Mouse (Mus musculus): ENCODE data around the gene Rinl.
A peak's percentile ranks its signal among the peaks of the same experiment; 100 is the strongest.

Rinl gene

DNA sequence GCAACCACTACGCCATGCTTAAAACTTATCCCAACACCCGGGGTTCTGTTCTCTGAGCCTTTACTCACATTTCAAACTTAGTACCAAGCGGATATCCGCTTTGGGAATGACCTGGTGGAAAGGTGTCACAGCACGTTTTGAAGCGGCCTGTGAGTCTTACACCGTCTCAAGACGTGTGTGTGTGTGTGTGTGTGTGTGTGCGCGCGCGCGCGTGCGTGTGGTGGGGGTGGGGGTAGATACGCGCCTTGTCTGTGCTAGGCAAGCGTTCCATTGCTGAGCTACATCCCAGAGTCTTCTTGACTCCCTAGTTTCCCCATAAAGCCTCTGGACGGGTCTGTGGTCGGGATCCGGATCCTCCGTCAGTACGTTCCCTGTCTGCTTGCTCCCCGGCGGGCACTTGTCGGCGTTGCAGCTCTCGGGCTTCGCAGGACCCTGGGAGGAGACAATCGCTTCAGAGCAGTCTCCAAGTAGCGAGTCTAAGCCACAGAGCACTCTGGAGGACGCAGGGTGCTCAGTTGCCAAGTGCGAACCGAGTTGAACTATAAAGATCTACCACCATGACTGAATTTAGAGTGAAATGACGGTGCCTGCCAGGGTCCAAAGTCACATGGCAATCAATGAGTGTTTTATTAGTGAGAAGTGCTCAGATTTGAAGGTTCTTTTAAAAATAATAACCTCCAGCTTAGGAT, 20.8 kb downstream of the Rinl start:
- DNase-seq (ENCODE audit: low spot score): peak; percentile 62

DNA sequence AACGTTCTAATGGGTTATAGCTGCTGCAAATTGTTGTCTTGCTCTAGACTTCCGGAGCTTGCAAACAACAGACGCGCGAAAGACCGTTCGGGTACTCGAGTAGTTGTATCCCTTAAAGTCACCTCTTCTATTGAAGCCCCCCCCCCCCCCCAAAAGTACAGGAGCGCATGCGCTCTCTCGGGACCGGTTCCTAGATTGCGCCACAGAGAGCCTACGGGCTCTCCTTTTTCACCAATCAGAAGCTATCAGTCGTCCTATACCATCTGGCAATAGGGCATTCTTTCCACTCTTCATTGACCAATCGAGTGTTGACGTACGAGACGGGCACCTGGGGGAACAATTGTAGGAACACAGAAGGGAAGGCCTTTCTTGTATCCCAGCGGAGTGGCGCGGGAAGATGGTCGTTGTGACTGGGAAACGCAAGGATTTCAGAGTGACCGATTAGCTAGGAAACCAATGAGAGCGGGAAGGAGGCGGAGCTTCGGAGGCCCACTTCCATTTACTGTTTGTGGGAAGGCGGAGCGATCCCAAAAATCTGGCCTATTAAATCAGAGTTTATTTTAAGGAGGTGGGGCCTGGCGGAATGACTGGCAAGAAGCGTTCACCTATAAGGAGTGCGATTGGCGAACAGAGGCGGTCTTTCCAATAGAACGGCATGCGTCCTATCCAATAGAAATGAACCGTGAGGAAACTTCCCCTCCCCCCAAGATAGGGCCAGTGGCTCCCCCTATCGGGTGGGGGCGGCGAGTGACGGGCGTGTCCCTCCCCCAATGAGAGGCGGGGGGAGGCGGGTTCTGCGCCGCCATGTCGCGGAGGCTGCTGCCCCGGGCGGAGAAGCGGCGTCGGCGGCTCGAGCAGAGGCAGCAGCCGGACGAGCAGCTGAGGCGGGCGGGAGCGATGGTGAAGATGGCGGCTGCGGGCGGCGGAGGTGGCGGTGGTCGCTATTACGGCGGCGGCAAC, 21.6 kb downstream of the Rinl start:
- peak; percentile 99 for DNase-seq (ENCODE audit: low spot score)

GRCm38 (mm10) chr7:28811228-28811627, 22.5 kb downstream of the Rinl start:
- DNase-seq (ENCODE audit: low spot score): peak; percentile 96

DNA sequence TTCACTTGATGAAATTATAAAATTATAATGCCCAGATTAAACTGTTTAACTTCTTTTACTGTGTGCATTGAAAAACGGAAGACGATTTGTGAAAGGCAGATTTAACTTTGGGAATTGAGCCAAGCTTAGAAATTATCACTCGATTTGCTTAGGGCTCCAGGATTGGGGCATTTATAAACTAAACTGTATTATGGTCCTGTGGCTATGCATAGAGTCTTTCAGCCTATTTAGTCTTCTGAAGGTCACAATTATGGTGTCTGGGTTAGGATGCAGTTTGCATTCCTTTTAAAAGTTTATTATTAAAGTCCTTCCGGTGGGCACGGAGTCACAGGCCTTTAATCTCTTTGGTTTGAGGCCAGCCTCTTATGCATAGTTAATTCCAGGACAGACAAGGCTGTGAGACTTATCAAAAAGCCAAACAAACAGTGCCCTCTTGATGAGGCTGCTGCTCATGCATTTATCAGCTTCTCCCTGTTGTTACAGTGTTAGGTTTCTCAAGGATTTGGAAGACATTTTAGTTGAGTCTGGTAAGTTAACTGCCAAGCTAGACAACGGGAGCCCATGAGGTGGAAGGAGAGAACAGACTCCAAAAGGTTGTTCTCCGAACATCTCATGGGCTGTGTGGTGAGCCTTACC, 23.0 kb downstream of the Rinl start:
- DNase-seq (ENCODE audit: low spot score): no peak

GRCm38 (mm10) chr7:28812436-28812835, 23.7 kb downstream of the Rinl start:
- peak; percentile 77 for DNase-seq (ENCODE audit: low spot score)

- DNase-seq (ENCODE audit: low spot score): no peak
Observed at GRCm38 (mm10) chr7:28812949-28813348, 24.2 kb downstream of the Rinl start.

DNA sequence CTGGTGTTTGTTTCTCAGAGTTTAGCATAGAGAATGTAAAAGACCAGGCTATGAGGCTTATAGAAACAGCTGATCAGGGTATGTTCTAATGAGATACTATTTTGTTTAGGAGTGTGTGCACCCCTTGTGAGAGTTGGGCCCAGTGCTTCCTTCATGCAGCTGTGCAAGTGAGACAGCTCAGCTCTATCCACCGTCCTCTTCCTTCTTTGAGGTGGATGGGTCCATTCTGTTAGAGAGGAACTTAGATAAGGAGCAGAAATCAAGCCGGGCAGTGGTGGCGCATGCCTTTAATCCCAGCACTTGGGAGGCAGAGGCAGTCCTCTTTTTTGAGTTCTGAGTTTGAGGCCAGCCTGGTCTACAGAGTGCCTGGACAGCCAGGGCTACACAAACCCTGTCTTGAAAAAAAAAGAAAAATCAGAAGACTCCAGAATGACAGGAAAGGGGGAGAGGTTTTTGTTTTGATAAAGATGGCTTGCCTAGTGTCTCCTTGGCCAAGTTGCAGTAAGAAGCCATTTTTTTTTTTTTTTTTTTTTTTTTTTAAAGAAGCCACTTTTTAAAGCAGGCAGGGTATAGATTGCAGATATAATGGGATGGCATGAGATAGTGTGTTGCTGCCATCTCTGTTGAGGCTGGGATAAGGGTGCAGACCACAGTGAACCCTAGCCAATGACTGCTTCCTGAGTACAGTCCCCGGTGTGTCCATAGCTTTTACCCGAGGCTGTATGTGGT, 25.7 kb downstream of the Rinl start:
- DNase-seq (ENCODE audit: low spot score): no peak

- DNase-seq (ENCODE audit: low spot score): no peak
Observed at GRCm38 (mm10) chr7:28815230-28815629, 26.5 kb downstream of the Rinl start.

- no peak for DNase-seq (ENCODE audit: low spot score)
Observed at GRCm38 (mm10) chr7:28816201-28816600, 27.4 kb downstream of the Rinl start.

DNA sequence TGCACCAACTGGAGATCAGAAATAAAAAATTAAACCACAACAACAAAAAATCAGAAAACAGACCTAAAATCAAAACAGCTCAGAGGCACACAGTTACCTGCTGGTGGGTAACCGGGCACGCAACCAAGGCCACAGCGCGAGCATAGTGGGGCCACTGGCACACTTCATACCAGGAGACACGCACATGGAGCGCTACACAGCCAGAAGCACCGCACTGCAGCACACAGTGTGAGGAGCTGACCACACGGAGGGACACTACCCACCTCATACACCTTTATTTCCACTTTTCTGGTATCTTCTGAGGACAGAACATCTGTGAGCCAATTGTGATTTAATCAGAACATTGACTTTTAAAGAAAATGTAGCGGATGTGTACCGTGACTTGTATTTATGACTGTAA, 28.2 kb downstream of the Rinl start:
- DNase-seq (ENCODE audit: low spot score): no peak

GRCm38 (mm10) chr7:28817524-28817923, 28.8 kb downstream of the Rinl start:
- no peak for DNase-seq (ENCODE audit: low spot score)

- no peak for DNase-seq (ENCODE audit: low spot score)
Observed at GRCm38 (mm10) chr7:28817957-28818356, 29.2 kb downstream of the Rinl start.

DNA sequence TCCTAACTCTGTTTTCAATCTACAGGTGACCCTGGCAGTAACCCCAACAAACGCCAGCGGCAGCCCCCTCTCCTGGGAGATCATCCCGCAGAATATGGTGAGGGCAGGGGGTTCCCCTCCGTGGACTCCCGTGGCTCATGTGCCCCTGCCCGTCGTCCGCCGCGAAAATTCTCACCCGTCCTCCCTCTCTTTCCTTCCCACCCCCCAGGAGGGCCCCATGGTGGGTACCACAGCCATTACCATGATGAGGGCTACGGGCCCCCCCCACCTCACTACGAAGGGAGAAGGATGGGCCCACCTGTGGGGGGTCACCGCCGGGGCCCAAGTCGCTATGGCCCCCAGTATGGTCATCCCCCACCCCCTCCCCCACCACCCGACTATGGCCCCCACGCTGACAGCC, 29.7 kb downstream of the Rinl start:
- DNase-seq (ENCODE audit: low spot score): no peak

DNA sequence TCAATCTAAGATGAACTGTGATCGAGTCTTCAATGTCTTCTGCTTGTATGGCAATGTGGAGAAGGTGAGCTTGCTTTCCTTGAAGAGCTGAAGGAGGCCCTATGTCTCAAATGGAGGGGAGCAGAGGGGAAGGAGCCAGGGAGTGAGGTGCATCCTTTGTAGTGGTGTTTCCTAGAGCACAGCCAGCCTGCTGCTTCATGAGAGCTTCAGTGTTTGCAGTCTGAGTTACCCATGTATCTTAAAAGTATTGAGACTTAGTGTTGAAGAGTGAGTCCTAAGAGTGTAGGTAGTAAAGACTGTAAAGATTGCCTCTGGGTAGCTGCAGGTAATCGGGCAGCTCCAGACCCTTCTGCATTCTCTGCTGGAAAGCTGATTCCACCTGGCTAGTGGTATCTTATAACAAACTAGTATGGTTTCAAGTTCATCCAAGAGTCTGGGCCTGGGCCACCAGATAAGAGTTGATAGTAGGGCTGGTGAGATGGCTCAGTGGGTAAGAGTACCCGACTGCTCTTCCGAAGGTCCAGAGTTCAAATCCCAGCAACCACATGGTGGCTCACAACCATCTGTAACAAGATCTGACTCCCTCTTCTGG, 30.2 kb downstream of the Rinl start:
- DNase-seq (ENCODE audit: low spot score): no peak

DNA sequence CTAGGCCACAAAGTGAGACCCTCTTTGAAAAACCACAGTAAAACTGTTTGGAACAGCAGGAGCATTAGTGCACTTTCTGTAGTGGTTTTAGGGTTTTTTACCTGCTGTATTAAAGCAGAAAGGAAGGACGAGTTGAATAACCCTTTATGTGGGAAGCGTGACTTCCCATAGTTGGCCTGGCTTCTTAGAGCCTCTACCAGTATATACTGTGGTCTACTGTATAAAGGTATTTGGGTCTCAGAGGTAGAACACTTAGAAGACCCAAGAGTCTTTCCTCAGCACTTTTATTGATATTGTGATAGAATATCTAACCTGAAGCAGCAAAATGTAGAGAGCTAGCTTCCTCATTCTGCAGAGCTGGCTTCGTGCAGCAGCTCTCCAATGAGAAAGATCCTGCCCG, 30.8 kb downstream of the Rinl start:
- DNase-seq (ENCODE audit: low spot score): no peak

- peak; percentile 79 for DNase-seq (ENCODE audit: low spot score)
Observed at GRCm38 (mm10) chr7:28820358-28821260, 31.8 kb downstream of the Rinl start.

DNA sequence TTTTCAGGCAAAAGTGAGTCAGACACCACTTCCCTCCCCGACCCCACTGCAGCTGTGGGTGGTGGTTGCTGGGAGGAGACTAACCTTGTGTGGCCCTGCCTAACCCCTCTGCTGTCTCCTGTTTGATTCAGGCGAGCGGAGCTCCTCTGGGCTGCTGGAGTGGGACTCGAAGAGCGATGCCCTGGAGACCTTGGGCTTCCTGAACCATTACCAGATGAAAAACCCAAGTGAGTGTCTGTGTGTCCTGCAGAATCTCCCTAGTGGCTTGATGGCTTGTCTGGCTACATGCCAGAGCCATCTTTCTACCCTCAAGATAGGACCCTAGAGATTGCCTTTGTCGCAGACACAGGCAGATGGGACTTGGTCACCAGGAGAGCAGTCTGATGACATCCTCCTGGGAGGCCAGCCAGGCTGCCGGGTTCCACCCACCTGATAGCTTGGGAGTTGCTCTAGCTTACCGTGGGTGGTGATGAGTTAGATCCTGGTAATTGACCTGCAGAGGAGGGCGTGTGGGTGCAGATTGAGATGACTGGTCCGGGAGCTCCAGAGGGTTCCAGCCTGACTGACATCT, 32.6 kb downstream of the Rinl start:
- DNase-seq (ENCODE audit: low spot score): no peak

DNA sequence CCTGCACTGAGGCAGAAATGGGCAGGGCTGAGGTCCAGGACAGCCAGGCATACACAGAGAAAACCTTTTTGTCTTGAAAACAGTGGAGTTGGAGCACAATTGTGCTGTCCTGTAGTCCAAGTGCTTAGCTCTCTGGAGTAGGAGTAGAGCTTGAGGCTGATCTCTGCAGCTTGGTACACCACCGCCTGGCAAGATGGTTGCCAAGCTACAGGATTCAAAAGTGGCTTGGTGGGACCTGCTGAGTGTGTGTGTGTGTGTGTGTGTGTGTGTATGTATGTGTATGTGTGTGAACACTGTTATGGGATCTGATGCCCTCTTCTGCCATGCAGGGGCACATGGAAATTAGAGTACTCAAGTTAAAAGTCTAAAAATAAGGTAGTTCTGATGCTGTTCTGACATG, 33.8 kb downstream of the Rinl start:
- DNase-seq (ENCODE audit: low spot score): no peak

DNA sequence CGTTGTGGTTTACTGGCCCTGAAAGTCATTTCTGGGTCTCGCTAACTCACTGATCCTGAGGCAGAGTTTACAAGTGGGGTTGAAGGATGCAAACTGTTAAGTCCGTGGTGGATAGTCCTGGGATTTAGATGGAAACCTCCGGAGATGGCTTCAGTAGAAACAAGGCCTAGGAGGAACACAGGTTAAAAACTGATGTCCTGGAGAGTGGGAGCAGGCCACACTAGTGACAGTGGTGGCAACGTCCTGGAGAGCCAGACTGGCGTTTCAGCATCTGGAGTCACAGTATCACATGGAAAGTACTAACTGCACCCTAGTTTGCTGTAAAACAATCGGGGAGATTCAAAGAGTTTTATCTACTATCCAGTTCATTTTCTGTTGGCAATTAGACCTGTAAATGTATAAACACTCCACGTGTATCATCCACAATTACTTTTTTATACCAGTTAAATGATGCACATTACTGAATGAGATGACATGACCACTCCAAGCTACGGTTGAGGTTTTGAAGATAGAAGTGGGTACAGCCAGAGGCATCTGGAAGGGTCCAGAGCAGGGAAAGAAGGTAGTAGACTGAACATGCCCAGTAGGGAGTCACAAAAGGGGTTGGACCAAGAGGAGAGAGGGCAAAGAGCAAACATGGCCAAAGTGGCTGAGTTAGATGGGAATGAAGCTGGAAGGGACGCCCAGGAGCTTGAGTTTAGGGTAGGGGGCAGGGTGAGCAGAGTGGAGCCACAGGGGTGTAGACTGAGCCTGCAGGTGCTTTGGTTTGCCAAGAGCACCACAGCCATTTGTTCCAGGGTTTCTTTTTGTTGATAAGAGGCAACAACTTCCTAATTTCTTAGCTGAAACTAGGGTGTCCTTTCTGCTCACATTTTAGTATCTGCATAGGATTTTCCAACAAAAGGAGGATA, 34.5 kb downstream of the Rinl start:
- no peak for DNase-seq (ENCODE audit: low spot score)
